Mouse (Mus musculus): ENCODE results near the gene Lmo4.
A peak's percentile ranks its signal among the peaks of the same experiment; 100 is the strongest.

The Lmo4 gene

GRCm38 (mm10) chr3:144203259-144203987 is 1.6 kb downstream of the Lmo4 start:
- DNase-seq = peak; percentile 33

DNA sequence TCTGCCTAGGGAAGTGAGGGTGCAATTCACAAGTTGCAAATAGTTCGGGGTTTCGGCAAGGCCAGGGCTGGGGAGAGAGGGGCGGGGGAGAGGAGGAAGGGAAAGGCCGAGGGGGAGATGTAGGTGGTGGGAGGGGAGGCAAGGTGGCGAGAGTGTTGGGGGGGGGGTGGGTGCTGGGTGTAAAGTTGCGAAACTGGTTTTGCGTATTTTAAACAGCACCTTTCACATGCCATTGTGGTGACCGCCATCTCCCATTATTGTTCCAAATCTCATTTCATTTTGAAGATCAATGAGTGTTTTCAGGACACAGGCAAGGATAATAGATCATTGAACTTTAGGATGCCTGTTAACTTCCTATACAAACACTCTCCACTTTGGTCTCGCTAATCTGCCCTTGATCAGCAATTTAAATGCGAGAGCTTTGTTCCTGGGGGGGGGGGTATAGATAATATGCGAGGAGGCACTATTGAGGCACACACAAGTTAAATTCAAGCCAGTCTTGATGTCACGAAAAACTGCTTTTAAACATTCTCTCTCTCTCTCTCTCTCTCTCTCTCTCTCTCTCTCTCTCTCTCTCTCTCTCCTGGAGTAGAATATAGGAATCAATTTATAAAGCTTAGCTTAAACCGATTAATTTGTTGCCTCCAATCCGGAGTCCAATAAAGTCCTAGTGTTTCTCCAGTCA is 2.3 kb downstream of the Lmo4 start:
- no peak for DNase-seq

DNA sequence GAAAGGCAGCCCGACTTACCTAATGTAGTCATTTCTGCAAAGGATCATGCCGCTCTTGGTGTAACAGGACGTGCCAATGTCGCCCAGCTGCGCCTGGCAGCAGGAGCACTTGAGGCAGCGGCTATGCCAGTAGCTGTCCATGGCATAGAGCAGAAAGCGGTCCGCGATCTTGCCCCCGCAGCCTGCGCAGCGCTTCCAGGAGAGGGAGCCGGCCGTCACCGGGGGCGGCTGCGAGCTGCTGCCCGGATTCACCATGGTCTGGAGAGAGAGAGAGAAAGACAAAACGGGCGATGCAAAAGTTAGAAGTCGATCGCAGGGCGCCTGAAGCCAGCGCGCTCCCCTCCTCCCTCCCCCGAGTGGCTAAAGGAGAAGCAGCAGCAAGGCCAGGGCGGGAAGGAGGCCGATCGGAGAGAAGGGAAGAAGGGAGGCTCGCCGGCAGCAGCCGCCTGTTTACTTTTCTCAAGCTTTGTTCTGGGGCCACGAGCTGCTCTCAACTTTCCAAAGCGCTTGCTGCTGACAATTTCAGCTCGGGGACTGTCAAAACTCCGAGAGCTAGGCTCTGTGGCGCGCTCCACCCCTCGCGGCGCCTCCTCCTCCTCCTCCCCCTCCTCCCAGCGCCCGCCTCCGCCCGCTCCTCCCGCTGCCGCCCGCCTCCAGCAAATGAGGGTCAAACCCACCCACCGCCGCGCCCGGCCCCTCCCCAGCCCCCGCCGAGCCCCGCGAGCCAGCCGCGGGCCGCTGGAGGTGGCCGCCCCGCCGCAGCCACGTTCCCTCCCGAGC is 3.0 kb downstream of the Lmo4 start:
- DNase-seq = peak; percentile 89

DNA sequence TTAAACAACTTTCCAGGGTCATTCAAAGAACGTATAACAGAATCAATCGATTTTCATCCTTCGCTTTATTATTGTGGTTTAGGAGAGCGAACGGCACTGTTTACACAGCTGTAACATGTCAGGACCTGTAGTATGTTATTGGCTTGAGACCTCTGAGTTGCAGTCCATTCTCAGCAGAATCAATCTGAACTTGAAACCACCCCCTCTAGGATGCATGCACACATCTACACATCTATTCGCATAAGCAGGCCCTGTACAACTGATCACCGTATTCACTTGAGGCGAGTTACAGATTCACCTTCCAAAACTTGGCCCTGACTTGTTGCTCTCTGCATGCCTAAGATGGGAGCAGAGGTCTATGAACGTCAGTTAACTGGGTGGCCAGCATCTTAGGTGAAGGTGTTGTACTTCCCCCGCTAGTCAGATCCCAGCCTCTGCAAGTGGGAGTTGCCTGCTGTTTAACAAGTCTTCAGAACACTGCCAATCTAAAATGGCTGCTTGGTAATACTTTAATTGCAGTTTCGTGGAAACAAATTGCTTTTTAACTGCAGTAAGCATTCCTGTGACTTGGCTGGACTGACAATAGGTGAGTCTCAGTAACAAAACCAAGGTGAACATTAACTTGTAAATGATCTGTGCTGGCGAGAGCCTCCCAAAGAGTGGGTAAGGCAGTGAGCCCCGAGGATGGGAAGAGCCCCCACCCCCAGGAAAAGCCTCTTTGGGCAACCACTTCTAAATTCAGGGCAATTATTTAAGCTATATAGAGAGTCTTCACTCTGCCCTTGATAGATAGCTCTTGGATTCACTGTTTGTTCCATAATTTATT is 19.5 kb downstream of the Lmo4 start:
- DNase-seq = no peak

- DNase-seq = no peak
These were observed 20.1 kb downstream of the Lmo4 start for GRCm38 (mm10) chr3:144184918-144185317.

DNA sequence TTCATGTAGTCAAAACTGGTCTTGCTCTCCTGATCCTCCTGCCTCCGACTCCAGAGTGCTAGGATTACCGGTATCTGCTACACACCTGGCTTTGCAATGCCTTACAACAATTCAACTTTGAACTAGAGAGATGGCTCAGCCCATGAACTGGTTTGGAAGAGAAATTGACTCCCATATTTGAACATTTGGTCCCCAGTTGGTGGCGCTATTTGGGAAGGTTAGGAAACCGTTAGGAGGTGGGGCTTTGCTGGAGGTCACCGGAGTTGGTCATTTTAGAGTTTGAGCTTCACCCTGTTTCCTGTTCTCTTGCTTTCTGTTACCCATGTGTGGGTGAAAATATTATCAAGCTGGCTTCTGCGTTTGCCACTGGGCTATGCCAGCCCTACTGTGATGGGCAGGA is 22.8 kb downstream of the Lmo4 start:
- no peak for DNase-seq

GRCm38 (mm10) chr3:144178937-144179336 is 26.1 kb downstream of the Lmo4 start:
- no peak for DNase-seq

- DNase-seq = no peak
These were observed 31.0 kb downstream of the Lmo4 start for GRCm38 (mm10) chr3:144173866-144174588.

GRCm38 (mm10) chr3:144173138-144173537 is 31.9 kb downstream of the Lmo4 start:
- no peak for DNase-seq

DNA sequence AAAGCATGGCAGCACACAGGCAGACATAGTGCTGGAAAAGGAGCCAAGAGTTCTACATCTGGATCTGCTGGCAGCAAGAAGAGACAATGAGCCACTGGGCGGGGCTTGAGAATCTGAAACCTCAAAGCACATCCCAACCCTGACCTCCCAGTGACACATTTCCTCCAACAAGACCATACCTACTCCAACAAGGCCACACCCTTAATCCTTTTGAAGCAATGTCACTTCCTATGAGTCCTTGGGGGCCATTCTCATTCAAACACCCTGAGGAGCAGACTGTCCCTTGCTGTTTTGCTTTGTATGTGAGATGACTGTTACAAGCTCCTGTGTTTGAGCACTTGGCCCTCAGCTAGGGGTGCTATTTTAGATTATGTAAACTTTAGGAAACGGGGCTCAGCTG is 33.3 kb downstream of the Lmo4 start:
- DNase-seq = no peak

DNA sequence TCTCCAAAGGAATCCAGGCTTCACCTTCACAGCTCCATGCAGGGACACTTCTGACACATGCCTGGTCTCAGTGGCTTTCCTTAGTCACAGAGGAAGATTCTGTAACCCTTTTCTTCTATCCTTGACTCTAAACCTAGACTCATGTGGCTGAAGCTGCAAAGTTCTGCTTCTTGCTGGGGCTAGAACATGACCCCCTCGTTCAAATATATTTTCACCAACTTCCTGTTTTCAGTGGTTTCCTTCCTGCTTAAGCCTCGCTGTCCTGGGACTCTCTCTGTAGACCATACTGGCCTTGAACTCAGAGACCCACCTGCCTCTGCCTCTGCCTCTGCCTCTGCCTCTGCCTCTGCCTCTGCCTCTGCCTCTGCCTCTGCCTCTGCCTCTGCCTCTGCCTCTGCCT is 34.5 kb downstream of the Lmo4 start:
- no peak for DNase-seq

GRCm38 (mm10) chr3:144166439-144167155 is 38.4 kb downstream of the Lmo4 start:
- DNase-seq = no peak

- peak; percentile 11 for DNase-seq
These were observed 39.6 kb downstream of the Lmo4 start for GRCm38 (mm10) chr3:144165439-144165838.

GRCm38 (mm10) chr3:144164665-144165385 is 40.2 kb downstream of the Lmo4 start:
- DNase-seq = peak; percentile 47

DNA sequence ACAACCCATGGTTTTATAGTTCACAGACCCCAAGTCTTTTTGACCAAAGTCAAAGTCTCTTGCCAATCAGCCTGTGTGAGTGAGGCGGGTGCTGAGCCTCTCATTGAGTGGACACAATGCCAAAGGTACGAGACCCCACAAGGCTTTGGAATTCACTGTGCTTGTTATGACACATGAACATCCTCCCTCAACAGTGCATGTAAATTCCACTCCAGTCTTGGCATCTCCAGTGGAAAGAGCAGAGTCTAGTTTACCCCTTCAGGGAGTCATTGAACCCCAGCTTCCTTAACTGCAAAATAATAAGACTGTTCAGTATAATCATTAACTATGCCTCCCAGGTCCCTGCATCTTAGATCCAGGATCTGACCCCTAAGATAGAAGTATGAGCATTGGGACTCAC is 41.3 kb downstream of the Lmo4 start:
- DNase-seq = no peak

GRCm38 (mm10) chr3:144162156-144162555 is 42.9 kb downstream of the Lmo4 start:
- no peak for DNase-seq

DNA sequence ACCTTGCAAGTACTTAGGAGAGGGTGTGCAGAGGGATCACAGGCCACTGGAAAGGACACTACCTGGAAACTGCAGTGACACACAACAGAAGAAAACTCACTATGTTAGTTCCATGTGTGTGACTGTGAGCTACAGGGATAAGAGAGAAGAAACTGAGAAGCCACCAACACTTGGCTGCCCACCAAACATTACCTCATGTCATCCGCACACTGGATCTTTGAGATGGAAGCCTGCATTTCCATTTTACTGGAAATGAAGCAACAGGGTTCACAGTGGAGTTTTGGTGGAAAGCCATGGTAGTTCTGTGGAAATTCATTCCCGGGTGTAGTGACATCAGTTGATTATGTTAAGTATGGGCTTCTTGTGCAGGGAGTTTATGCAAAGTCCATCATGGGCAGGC is 43.8 kb downstream of the Lmo4 start:
- peak; percentile 26 for DNase-seq

- DNase-seq = no peak
These were observed 49.3 kb downstream of the Lmo4 start for GRCm38 (mm10) chr3:144155746-144156145.

DNA sequence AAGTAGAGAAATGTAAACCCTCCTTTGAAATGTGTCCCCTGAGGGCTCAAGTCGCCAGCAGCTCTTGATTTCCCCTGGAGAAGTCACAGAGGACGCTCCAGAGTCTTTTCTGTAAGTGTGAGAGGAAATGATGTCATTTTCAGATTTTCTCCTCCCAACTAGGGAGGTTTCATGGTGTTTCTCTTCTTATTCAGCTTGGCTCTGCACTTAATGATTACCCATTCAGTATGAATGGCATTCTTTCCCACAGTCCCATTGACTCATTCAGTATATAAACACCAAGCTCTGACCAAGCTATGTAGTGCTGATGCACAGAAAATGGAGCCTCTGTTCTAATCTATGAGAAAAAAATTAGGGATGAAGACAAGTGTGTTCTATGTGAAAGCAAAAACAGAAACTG is 51.6 kb downstream of the Lmo4 start:
- no peak for DNase-seq

GRCm38 (mm10) chr3:144151001-144151400 is 54.0 kb downstream of the Lmo4 start:
- no peak for DNase-seq

DNA sequence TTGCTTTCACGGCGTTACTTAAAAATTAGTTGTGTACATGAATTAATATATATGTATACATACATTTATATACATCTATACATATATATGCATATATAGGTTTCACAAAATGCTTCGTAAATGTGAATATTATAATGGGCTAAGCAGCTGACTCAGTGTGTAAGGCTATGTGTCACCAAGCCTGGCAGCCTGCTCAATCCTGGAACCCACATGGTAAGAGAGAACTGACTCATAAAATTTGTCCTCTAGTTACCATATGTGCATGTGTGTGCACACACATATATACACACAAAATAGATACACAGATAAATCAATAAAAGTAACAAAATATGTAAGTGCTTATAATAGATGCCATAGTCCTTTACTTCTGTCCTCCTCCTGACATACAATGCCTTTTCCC is 56.8 kb downstream of the Lmo4 start:
- DNase-seq = no peak
